Mouse (Mus musculus) lung, embryonic 16.5 days (tissue): ENCODE data around the gene Olfr1510. TPM values are rescaled to one million over a fixed set of nuclear protein-coding genes. Genes with fewer than 3 reads are reported as not detected.
"Not testable (repeated sequence)": the region's sequence is repeated elsewhere in the genome, so short reads cannot be mapped to it uniquely, and the experiment has no call there.

Experiments
- ATAC-seq: fragments of 200-750 bp; cut with Nextera tagmentation; 2 replicates; pipeline ENCODE4 v1.8.0; 2017; ENCODE audit warnings: low read depth, mild to moderate bottlenecking, moderate library complexity
- H3K27ac ChIP-seq: fragments of 300-500 bp; sonication (generic); 2 replicates; pipeline ENCODE4 v1.5.1; 2014; ENCODE audit warnings: mild to moderate bottlenecking, control low read depth, low read length
- H3K27me3 ChIP-seq: fragments of 300-500 bp; sonication (generic); 2 replicates; pipeline ENCODE4 v1.6.1; 2014; ENCODE audit warnings: low read depth, low read length, mixed read lengths; ENCODE audit not compliant: control insufficient read depth, insufficient read depth
- H3K36me3 ChIP-seq: fragments of 300-500 bp; sonication (generic); 2 replicates; pipeline ENCODE4 v1.6.1; 2014; ENCODE audit warnings: low read length; ENCODE audit not compliant: control insufficient read depth, insufficient read depth
- H3K4me1 ChIP-seq: fragments of 300-500 bp; sonication (generic); replicated peaks from 2 replicates; pipeline ENCODE4 v1.6.1; 2014; ENCODE audit warnings: low read length, mixed read lengths; ENCODE audit not compliant: control insufficient read depth, insufficient read depth
- H3K4me2 ChIP-seq: fragments of 300-500 bp; sonication (generic); 2 replicates; pipeline ENCODE4 v1.6.1; 2014; ENCODE audit warnings: low read depth, low read length, control low read depth
- H3K4me3 ChIP-seq: fragments of 300-500 bp; sonication (generic); 2 replicates; pipeline ENCODE4 v1.5.1; 2014; ENCODE audit warnings: mild to moderate bottlenecking, low read length, control low read depth
- H3K9ac ChIP-seq: fragments of 300-500 bp; sonication (generic); 2 replicates; pipeline ENCODE4 v1.6.1; 2014; ENCODE audit warnings: low read length, control low read depth
- H3K9me3 ChIP-seq: fragments of 300-500 bp; sonication (generic); 2 replicates; pipeline ENCODE4 v1.6.1; 2016; ENCODE audit warnings: low read length; ENCODE audit not compliant: control insufficient read depth
- WGBS: fragments of 180-500 bp; shearing (Covaris S2); extraction: QIAGEN DNeasy Blood & Tissue Kit; methylation state at CpG from one replicate; pipeline ENCODE4 v1.1.7; 2014; 5-methylcytosine and 5-hydroxymethylcytosine counted together
- polyA plus RNA-seq: library from polyadenylated mRNA; unstranded; fragments of >200 nt; fragmentation: Nextera tagmentation; extraction: Ambion mirVana; gene quantifications from 2 replicates; pipeline ENCODE4 v1.2.1, GENCODE M21; 2015

The Olfr1510 gene
- polyA plus RNA-seq, result not detected in 2 replicates

DNA sequence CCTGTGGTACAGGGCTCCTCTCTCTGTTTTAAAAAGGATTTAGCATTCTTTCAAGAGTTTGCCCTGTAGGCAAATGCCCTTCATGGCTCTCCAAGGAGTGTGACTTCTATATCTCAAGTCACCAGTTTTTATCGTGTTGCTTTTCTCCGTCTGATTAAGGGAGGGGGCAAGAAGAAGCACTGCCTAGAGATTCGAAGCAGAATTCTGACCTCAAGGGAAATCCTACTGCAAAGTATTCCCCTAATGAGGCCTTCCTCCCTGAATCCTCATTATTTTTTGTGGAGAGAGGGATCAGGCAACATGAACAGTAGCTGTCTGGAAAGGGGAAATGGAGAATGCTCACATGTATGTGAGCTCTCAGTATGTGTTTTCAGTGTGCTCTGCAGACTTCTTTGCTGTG, at the start of gene Olfr1510:
Gene Olfr1510, minus strand, starts transcription at position 101 of the 400 bp plus-strand sequence.
- no peaks in the 10 kb centered on the region for H3K9me3 ChIP-seq
- H3K4me3 ChIP-seq, result no peak within 1 kb of the TSS
- no peaks in the 10 kb centered on the region for H3K36me3 ChIP-seq
- ATAC-seq, result no peak
- H3K4me1 ChIP-seq, result no peaks in the 10 kb centered on the region
- H3K4me2 ChIP-seq, result no peak within 1 kb of the TSS
- H3K9ac ChIP-seq, result no peak within 1 kb of the TSS
- H3K27ac ChIP-seq, result no peak within 1 kb of the TSS
- 86% methylated on average over 3 of the region's 3 CpGs for WGBS
- no peaks in the 10 kb centered on the region for H3K27me3 ChIP-seq

DNA sequence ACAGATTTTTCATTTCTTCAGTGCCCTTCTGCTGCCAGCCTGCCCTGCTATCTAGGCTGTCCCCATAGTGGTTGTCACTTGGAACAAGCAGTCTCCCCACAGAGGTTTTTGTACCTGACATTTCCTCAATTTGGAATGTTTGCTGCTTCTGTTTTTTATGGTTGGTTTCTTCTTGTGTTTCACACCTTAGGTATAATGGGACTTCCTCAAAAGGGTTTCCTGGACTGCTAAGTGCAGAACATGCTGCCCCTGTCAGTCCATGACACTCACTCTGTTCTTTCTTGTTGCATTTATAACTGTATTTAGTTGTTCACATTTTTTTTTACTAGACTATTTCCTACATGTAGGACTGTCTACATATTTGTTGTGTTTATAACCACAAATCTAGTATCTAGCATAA, 47.8 kb upstream of the Olfr1510 start:
- no peaks in the 10 kb centered on the region; the same call in 1 of the 2 replicates for H3K9me3 ChIP-seq
- no peak overlapping the region for H3K4me2 ChIP-seq
- H3K27me3 ChIP-seq, result no peaks in the 10 kb centered on the region
- H3K4me1 ChIP-seq, result no peaks in the 10 kb centered on the region
- no peak overlapping the region for H3K27ac ChIP-seq
- no peaks in the 10 kb centered on the region for H3K36me3 ChIP-seq
- no peak overlapping the region for H3K4me3 ChIP-seq
- ATAC-seq, result no peak
- H3K9ac ChIP-seq, result no peak overlapping the region

DNA sequence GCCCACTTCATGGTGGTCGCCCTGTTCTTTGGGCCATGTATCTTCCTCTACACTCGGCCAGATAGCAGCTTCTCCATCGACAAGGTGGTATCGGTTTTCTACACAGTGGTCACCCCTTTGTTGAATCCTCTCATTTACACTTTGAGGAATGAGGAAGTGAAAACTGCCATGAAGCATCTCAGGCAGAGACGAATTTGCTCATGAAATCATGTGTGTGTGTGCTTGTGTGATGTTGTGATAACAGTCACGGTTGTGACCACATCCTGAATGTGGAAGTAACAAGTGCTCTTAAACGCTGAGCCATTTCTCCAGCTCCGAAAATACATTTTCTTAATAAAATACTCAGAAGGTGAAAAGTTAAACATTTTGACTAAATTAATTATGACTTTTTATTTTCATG, 37.0 kb upstream of the Olfr1510 start:
- 82% methylated on average over 8 of the region's 8 CpGs for WGBS
- ATAC-seq, result no peak

DNA sequence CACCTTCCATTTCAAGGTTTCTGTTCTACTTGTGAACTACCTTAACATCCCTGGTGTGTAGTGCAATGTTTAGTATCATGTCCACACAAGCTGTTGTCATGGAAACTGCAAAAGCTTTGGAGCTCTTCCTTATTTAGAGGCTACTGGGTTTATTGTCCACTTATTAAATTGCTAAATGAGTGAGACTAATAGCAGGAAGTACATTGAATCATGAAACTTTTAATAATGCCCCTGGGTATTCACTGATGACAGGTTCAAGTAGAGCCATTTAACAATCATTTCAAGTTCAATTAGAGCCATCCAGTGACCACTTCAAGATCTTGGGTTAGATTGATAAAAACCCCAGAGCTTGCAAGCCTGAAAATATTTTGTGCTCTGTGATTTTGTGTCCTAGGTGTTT, 28.5 kb upstream of the Olfr1510 start, which contains the start of gene Olfr1509:
Gene Olfr1509, plus strand, starts transcription at position 301 of the 400 bp plus-strand sequence.
- Histone ChIP-seq H3K4me1 (no peaks in the 10 kb centered on the region), H3K9ac (no peak within 1 kb of the TSS), H3K36me3 (no peaks in the 10 kb centered on the region), H3K4me3 (no peak within 1 kb of the TSS), H3K27ac (no peak within 1 kb of the TSS), H3K27me3 (no peaks in the 10 kb centered on the region), H3K9me3 (no peaks in the 10 kb centered on the region), H3K4me2 (no peak within 1 kb of the TSS)
- no peak for ATAC-seq

More for the DNA sequence above, 37.0 kb upstream of the Olfr1510 start:
- H3K9me3 ChIP-seq, result no peaks in the 10 kb centered on the region
- H3K4me1 ChIP-seq, result no peaks in the 10 kb centered on the region
- no peaks in the 10 kb centered on the region for H3K36me3 ChIP-seq
- H3K4me3 ChIP-seq, result no peak overlapping the region
- no peaks in the 10 kb centered on the region for H3K27me3 ChIP-seq
- H3K4me2 ChIP-seq, result no peak overlapping the region
- H3K27ac ChIP-seq, result no peak overlapping the region
- no peak overlapping the region for H3K9ac ChIP-seq

DNA sequence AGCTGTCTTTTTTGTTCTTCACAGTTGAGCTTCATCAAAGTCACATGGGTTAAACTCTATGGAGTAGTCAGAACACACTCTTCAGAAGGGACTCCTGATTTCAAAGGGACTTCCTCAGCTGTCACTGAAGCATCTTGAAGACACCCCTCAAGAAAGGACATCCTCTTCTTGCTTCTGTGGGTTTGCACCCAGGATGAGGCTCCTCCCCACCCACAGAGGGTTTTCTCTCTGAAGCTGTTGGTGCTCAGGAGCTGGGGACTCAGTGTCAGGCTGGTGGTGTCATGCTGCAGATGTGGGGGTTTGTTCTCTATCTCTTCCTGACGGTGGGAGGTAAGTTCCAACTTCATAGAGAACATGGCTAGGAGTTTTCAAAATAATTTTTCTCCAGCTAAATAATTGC, 13.5 kb upstream of the Olfr1510 start:
- H3K9ac ChIP-seq, result no peak overlapping the region
- no peak overlapping the region for H3K4me2 ChIP-seq
- H3K27me3 ChIP-seq, result no peaks in the 10 kb centered on the region
- WGBS, result 96% methylated on average over 1 of the region's 1 CpGs
- H3K4me1 ChIP-seq, result no peaks in the 10 kb centered on the region
- H3K27ac ChIP-seq, result no peak overlapping the region
- no peaks in the 10 kb centered on the region for H3K36me3 ChIP-seq
- no peaks in the 10 kb centered on the region for H3K9me3 ChIP-seq
- ATAC-seq, result no peak
- H3K4me3 ChIP-seq, result no peak overlapping the region

DNA sequence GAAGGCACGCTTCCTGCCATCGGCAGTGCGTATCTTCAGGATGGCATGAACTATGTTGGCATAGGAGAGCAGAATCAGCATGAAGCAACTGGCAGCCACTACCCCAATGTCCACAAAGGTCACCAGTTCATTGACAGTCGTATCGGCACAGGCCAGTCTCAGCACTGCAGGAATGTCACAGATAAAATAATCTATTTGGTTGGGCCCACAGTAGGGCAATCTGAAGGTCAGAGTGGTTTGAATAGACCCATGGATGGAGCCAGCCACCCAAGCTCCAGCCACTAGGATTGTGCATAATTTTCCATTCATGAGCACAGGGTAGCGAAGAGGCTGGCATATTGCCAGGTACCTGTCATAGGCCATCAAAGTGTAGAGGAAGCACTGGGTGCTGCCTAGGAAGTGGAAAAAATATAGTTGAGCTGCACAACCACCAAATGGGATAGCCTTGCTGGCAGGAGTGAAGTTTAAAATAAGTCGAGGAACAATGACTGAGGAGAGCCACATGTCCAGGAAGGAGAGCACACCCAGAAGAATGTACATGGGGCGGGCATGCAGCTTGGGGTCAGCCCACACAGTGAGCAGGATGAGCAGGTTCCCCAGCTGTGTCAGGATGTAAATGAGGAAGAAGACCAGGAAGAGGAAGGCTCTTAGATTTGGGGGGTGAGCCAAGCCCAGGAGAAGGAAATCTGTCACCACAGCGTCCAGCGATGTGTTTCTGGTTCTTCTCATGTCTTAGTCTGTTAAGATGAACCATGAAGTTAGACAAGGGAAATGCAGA, 3.8 kb downstream of the Olfr1510 start:
- not testable (repeated sequence) for ATAC-seq, H3K27me3 ChIP-seq, H3K36me3 ChIP-seq, H3K4me1 ChIP-seq, H3K27ac ChIP-seq, H3K4me2 ChIP-seq, H3K4me3 ChIP-seq, H3K9ac ChIP-seq, H3K9me3 ChIP-seq
- 69% methylated on average over 7 of the region's 10 CpGs for WGBS

DNA sequence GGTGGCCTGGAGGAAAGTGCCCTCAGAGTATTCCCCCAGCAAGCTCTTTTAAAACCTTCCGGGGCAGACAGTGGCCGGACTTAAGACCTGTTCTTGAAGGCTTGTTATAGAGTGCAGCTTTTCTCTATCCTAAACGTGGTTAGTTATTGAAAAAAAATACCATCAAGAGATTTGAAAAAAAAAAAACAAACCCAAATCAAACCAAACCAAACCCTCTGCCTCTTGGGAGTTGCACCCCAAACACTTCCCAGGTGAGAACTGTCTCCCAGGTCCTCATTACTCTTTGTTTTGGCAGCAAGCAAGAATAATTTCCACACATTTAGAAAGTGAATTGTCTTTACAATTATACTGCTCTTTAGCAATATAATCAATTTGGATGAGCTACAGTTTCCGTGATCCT, 16.9 kb downstream of the Olfr1510 start, which contains the start of gene Olfr1511:
Gene Olfr1511, minus strand, starts transcription at position 101 of the 400 bp plus-strand sequence.
- Histone ChIP-seq H3K4me2 (no peak within 1 kb of the TSS), H3K27me3 (no peaks in the 10 kb centered on the region), H3K36me3 (no peaks in the 10 kb centered on the region), H3K9ac (no peak within 1 kb of the TSS), H3K4me3 (no peak within 1 kb of the TSS), H3K4me1 (no peaks in the 10 kb centered on the region), H3K9me3 (no peaks in the 10 kb centered on the region), H3K27ac (no peak within 1 kb of the TSS)
- ATAC-seq, result no peak
- WGBS, result 74% methylated on average over 4 of the region's 4 CpGs

DNA sequence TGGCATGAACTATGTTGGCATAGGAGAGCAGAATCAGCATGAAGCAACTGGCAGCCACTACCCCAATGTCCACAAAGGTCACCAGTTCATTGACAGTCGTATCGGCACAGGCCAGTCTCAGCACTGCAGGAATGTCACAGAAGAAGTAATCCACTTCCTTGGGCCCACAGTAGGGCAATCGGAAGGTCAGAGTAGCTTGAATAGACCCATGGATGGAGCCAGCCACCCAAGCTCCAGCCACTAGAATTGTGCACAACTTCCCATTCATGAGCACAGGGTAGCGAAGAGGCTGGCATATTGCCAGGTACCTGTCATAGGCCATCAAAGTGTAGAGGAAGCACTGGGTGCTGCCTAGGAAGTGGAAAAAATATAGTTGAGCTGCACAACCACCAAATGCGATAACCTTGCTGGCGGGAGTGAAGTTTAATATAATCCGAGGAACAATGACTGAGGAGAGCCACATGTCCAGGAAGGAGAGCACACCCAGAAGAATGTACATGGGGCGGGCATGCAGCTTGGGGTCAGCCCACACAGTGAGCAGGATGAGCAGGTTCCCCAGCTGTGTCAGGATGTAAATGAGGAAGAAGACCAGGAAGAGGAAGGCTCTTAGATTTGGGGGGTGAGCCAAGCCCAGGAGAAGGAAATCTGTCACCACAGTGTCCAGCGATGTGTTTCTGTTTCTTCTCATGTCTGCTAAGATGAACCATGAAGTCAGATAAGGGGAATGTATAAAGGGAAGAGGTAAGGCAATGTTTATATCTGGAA, 23.9 kb downstream of the Olfr1510 start:
- H3K4me2 ChIP-seq, H3K4me1 ChIP-seq, H3K36me3 ChIP-seq, H3K9ac ChIP-seq, H3K27me3 ChIP-seq, H3K9me3 ChIP-seq, H3K4me3 ChIP-seq, H3K27ac ChIP-seq, ATAC-seq: not testable (repeated sequence)
- WGBS, result 82% methylated on average over 8 of the region's 9 CpGs

DNA sequence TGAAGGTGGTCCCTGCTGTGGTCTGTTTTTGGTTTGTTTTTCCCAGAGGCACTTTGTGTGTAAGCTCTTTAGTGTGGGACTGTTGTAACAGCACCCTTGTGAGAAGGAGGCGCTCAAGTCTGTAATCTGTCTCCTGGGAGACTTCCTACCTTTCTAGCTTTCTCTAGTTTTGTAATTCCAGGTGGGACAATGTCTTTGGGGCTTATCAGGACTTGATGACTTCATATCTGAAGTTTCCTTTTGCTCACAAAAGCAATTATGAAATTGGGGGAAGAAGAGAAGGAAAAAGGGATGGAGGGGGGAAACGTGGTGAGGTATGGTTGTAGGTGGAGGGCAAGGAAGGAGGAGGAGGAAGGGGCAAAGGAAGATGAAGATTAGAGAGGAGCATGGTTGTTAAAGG, 35.1 kb downstream of the Olfr1510 start, which contains the start of gene Olfr1512:
Gene Olfr1512, minus strand, starts transcription at position 101 of the 400 bp plus-strand sequence.
- no peaks in the 10 kb centered on the region for H3K27me3 ChIP-seq
- no peak within 1 kb of the TSS for H3K27ac ChIP-seq
- no peaks in the 10 kb centered on the region for H3K36me3 ChIP-seq
- H3K4me1 ChIP-seq, result no peaks in the 10 kb centered on the region
- no peaks in the 10 kb centered on the region for H3K9me3 ChIP-seq
- no peak within 1 kb of the TSS for H3K9ac ChIP-seq
- no peak for ATAC-seq
- no peak within 1 kb of the TSS for H3K4me3 ChIP-seq
- H3K4me2 ChIP-seq, result no peak within 1 kb of the TSS
- 73% methylated on average over 2 of the region's 2 CpGs for WGBS
